Mouse (Mus musculus): ENCODE data around the gene Icam4. TPM values are rescaled to one million over a fixed set of nuclear protein-coding genes. Genes with fewer than 3 reads are reported as not detected.

The Icam4 gene
- polyA plus RNA-seq, 1 experiment from 2014 or later = 5.3 TPM

GRCm38 (mm10) chr9:21045235-21045634 is 16.1 kb downstream of the Icam4 start:
- H3K4me3 ChIP-seq (ENCODE audit: low read depth, low read length) = no peak overlapping the region
- ATAC-seq (ENCODE audit: insufficient number of reproducible peaks, low FRiP score, low TSS enrichment, low read depth) (no peak), DNase-seq (ENCODE audit: low spot score) (no peak)
- no peak overlapping the region for H3K27ac ChIP-seq (replicated peaks; ENCODE audit: low read depth, low read length)
- H3K9ac ChIP-seq (ENCODE audit: low read length) = no peak overlapping the region
- WGBS = 81% methylated on average over 3 of the region's 3 CpGs
- peaks cover 1% of the 10 kb centered on the region; the same call in 1 of the 2 replicates for H3K27me3 ChIP-seq (ENCODE audit: control insufficient read depth, insufficient read depth, low read length)
- H3K9me3 ChIP-seq (ENCODE audit: control insufficient read depth, low read length) = no peaks in the 10 kb centered on the region
- no peaks in the 10 kb centered on the region for H3K36me3 ChIP-seq (ENCODE audit: control insufficient read depth, insufficient read depth, low read length)
- H3K4me2 ChIP-seq (ENCODE audit: low read depth, severe bottlenecking) = no peak overlapping the region
- no peaks in the 10 kb centered on the region for H3K4me1 ChIP-seq (ENCODE audit: control insufficient read depth, insufficient read depth, low read length)

- H3K27me3 ChIP-seq (ENCODE audit: control insufficient read depth, insufficient read depth, low read length) = no peaks in the 10 kb centered on the region
- no peak overlapping the region for H3K4me3 ChIP-seq (ENCODE audit: low read depth, low read length)
- no peak overlapping the region for H3K27ac ChIP-seq (replicated peaks; ENCODE audit: low read depth, low read length)
- H3K9ac ChIP-seq (ENCODE audit: low read length) = no peak overlapping the region
- H3K4me2 ChIP-seq (ENCODE audit: low read depth, severe bottlenecking) = no peak overlapping the region
- H3K9me3 ChIP-seq (ENCODE audit: control insufficient read depth, low read length) = no peaks in the 10 kb centered on the region
- DNase-seq (ENCODE audit: low spot score) (no peak), ATAC-seq (ENCODE audit: insufficient number of reproducible peaks, low FRiP score, low TSS enrichment, low read depth) (no peak)
- H3K4me1 ChIP-seq (ENCODE audit: control insufficient read depth, insufficient read depth, low read length) = no peaks in the 10 kb centered on the region
- no peaks in the 10 kb centered on the region for H3K36me3 ChIP-seq (ENCODE audit: control insufficient read depth, insufficient read depth, low read length)
- WGBS = 61% methylated on average over 10 of the region's 10 CpGs
Observed at GRCm38 (mm10) chr9:21051578-21051977, 22.4 kb downstream of the Icam4 start.

- no peak overlapping the region for H3K4me3 ChIP-seq (ENCODE audit: low read depth, low read length)
- H3K4me2 ChIP-seq (ENCODE audit: low read depth, severe bottlenecking) = no peak overlapping the region
- ATAC-seq (ENCODE audit: insufficient number of reproducible peaks, low FRiP score, low TSS enrichment, low read depth) = no peak
- peaks cover 8% of the 10 kb centered on the region; the same call in 1 of the 2 replicates for H3K36me3 ChIP-seq (ENCODE audit: control insufficient read depth, insufficient read depth, low read length)
- no peaks in the 10 kb centered on the region for H3K9me3 ChIP-seq (ENCODE audit: control insufficient read depth, low read length)
- DNase-seq (ENCODE audit: low spot score) = no peak
- no peak overlapping the region for H3K27ac ChIP-seq (replicated peaks; ENCODE audit: low read depth, low read length)
- H3K27me3 ChIP-seq (ENCODE audit: control insufficient read depth, insufficient read depth, low read length) = no peaks in the 10 kb centered on the region
- H3K4me1 ChIP-seq (ENCODE audit: control insufficient read depth, insufficient read depth, low read length) = no peaks in the 10 kb centered on the region
- no peak overlapping the region for H3K9ac ChIP-seq (ENCODE audit: low read length)
- 86% methylated on average over 2 of the region's 2 CpGs for WGBS
Observed at GRCm38 (mm10) chr9:21062928-21063327, 33.8 kb downstream of the Icam4 start.

- H3K4me3 ChIP-seq (ENCODE audit: low read depth, low read length) = no peak within 1 kb of the TSS
- H3K4me1 ChIP-seq (ENCODE audit: control insufficient read depth, insufficient read depth, low read length) = no peaks in the 10 kb centered on the region
- H3K27ac ChIP-seq (replicated peaks; ENCODE audit: low read depth, low read length) = no peak within 1 kb of the TSS
- peaks cover 13% of the 10 kb centered on the region; the same call in 1 of the 2 replicates for H3K36me3 ChIP-seq (ENCODE audit: control insufficient read depth, insufficient read depth, low read length)
- no peaks in the 10 kb centered on the region for H3K27me3 ChIP-seq (ENCODE audit: control insufficient read depth, insufficient read depth, low read length)
- no peak within 1 kb of the TSS for H3K9ac ChIP-seq (ENCODE audit: low read length)
- H3K9me3 ChIP-seq (ENCODE audit: control insufficient read depth, low read length) = no peaks in the 10 kb centered on the region
- DNase-seq (ENCODE audit: low spot score) (no peak), ATAC-seq (ENCODE audit: insufficient number of reproducible peaks, low FRiP score, low TSS enrichment, low read depth) (no peak)
- 84% methylated on average over 26 of the region's 27 CpGs for WGBS
- H3K4me2 ChIP-seq (ENCODE audit: low read depth, severe bottlenecking) = no peak within 1 kb of the TSS
Observed at GRCm38 (mm10) chr9:21067006-21067684, 38.0 kb downstream of the Icam4 start, which contains the start of gene Zglp1. Zglp1 (minus strand) TSS chr9:21067093.

GRCm38 (mm10) chr9:21072641-21073040 is 43.5 kb downstream of the Icam4 start:
- 21% methylated on average over 4 of the region's 4 CpGs for WGBS

GRCm38 (mm10) chr9:21073044-21073840 is 44.1 kb downstream of the Icam4 start, which contains the start of the genes Gm49373 and Fdx1l:
Gm49373 (minus strand) TSS chr9:21073096.
Fdx1l (minus strand) TSS chr9:21073614.
- peak within 1 kb of the TSS; percentile 86 for H3K4me3 ChIP-seq (ENCODE audit: low read depth, low read length)
- H3K9ac ChIP-seq (ENCODE audit: low read length) = peak within 1 kb of the TSS; percentile 92
- peaks cover 20% of the 10 kb centered on the region for H3K36me3 ChIP-seq (ENCODE audit: control insufficient read depth, insufficient read depth, low read length)
- 3% methylated on average over 56 of the region's 58 CpGs for WGBS
- peak within 1 kb of the TSS; percentile 70 for H3K4me2 ChIP-seq (ENCODE audit: low read depth, severe bottlenecking)
- H3K9me3 ChIP-seq (ENCODE audit: control insufficient read depth, low read length) = no peaks in the 10 kb centered on the region
- peak; percentile 91 for DNase-seq (ENCODE audit: low spot score)
- H3K27ac ChIP-seq (replicated peaks; ENCODE audit: low read depth, low read length) = peak within 1 kb of the TSS; percentile 8; the same call in 1 of the 2 replicates
- no peaks in the 10 kb centered on the region for H3K27me3 ChIP-seq (ENCODE audit: control insufficient read depth, insufficient read depth, low read length)
- peaks cover 4% of the 10 kb centered on the region; the same call in 1 of the 2 replicates for H3K4me1 ChIP-seq (ENCODE audit: control insufficient read depth, insufficient read depth, low read length)
- ATAC-seq (ENCODE audit: insufficient number of reproducible peaks, low FRiP score, low TSS enrichment, low read depth) = peak; percentile 87

More at GRCm38 (mm10) chr9:21072641-21073040, 43.5 kb downstream of the Icam4 start:
- Histone ChIP-seq H3K9ac (ENCODE audit: low read length) (peak overlapping the region; percentile 92), H3K36me3 (ENCODE audit: control insufficient read depth, insufficient read depth, low read length) (peaks cover 22% of the 10 kb centered on the region), H3K4me3 (ENCODE audit: low read depth, low read length) (peak overlapping the region; percentile 86), H3K27me3 (ENCODE audit: control insufficient read depth, insufficient read depth, low read length) (no peaks in the 10 kb centered on the region), H3K4me1 (ENCODE audit: control insufficient read depth, insufficient read depth, low read length) (peaks cover 4% of the 10 kb centered on the region; the same call in 1 of the 2 replicates), H3K27ac (replicated peaks; ENCODE audit: low read depth, low read length) (no peak overlapping the region), H3K9me3 (ENCODE audit: control insufficient read depth, low read length) (no peaks in the 10 kb centered on the region), H3K4me2 (ENCODE audit: low read depth, severe bottlenecking) (peak overlapping the region; percentile 70)
- ATAC-seq (ENCODE audit: insufficient number of reproducible peaks, low FRiP score, low TSS enrichment, low read depth) = peak; percentile 7
- DNase-seq (ENCODE audit: low spot score) = no peak

- Histone ChIP-seq H3K27ac (replicated peaks; ENCODE audit: low read depth, low read length) (no peak overlapping the region), H3K4me3 (ENCODE audit: low read depth, low read length) (no peak overlapping the region), H3K9ac (ENCODE audit: low read length) (no peak overlapping the region; the same call in 1 of the 2 replicates)
Observed at GRCm38 (mm10) chr9:21074173-21074572, 45.0 kb downstream of the Icam4 start.

GRCm38 (mm10) chr9:21075625-21076024 is 46.5 kb downstream of the Icam4 start:
- Histone ChIP-seq H3K4me2 (ENCODE audit: low read depth, severe bottlenecking) (no peak overlapping the region), H3K27ac (replicated peaks; ENCODE audit: low read depth, low read length) (no peak overlapping the region), H3K4me3 (ENCODE audit: low read depth, low read length) (no peak overlapping the region), H3K9ac (ENCODE audit: low read length) (no peak overlapping the region), H3K36me3 (ENCODE audit: control insufficient read depth, insufficient read depth, low read length) (peaks cover 43% of the 10 kb centered on the region), H3K27me3 (ENCODE audit: control insufficient read depth, insufficient read depth, low read length) (no peaks in the 10 kb centered on the region), H3K9me3 (ENCODE audit: control insufficient read depth, low read length) (no peaks in the 10 kb centered on the region), H3K4me1 (ENCODE audit: control insufficient read depth, insufficient read depth, low read length) (peaks cover 4% of the 10 kb centered on the region; the same call in 1 of the 2 replicates)
- WGBS = 87% methylated on average over 3 of the region's 3 CpGs
- no peak for ATAC-seq (ENCODE audit: insufficient number of reproducible peaks, low FRiP score, low TSS enrichment, low read depth)
- DNase-seq (ENCODE audit: low spot score) = no peak

More at GRCm38 (mm10) chr9:21074173-21074572, 45.0 kb downstream of the Icam4 start:
- no peak for ATAC-seq (ENCODE audit: insufficient number of reproducible peaks, low FRiP score, low TSS enrichment, low read depth)
- H3K4me1 ChIP-seq (ENCODE audit: control insufficient read depth, insufficient read depth, low read length) = peaks cover 4% of the 10 kb centered on the region; the same call in 1 of the 2 replicates
- 87% methylated on average over 1 of the region's 1 CpGs for WGBS
- peaks cover 29% of the 10 kb centered on the region for H3K36me3 ChIP-seq (ENCODE audit: control insufficient read depth, insufficient read depth, low read length)
- H3K27me3 ChIP-seq (ENCODE audit: control insufficient read depth, insufficient read depth, low read length) = no peaks in the 10 kb centered on the region
- DNase-seq (ENCODE audit: low spot score) = no peak
- no peaks in the 10 kb centered on the region for H3K9me3 ChIP-seq (ENCODE audit: control insufficient read depth, low read length)
- H3K4me2 ChIP-seq (ENCODE audit: low read depth, severe bottlenecking) = no peak overlapping the region
